Mouse (Mus musculus) thymus, postnatal 0 days (tissue): ENCODE results near the gene Celf5. TPM values are rescaled to one million over a fixed set of nuclear protein-coding genes. Genes with fewer than 3 reads are reported as not detected.
A peak's percentile ranks its signal among the peaks of the same experiment; 100 is the strongest.

Experiments used
- DNase-seq: peaks from one replicate; pipeline ENCODE4 v3.0.0-alpha.2; 2015; ENCODE audit warnings: low spot score
- polyA plus RNA-seq: library from polyadenylated mRNA; unstranded; fragments of >200 nt; fragmentation: Nextera tagmentation; extraction: Ambion mirVana; gene quantifications from 2 replicates; pipeline ENCODE4 v1.2.1, GENCODE M21; 2015

The Celf5 gene
- polyA plus RNA-seq, 1 experiment from 2014 or later = 0.25 TPM

GRCm38 (mm10) chr10:81481605-81482532 lies 640 bp downstream of the Celf5 start:
- DNase-seq = no peak

- no peak for DNase-seq
Observed at GRCm38 (mm10) chr10:81474461-81474860, 8.0 kb downstream of the Celf5 start.

- DNase-seq = peak; percentile 75
Observed at GRCm38 (mm10) chr10:81473003-81473451, 9.5 kb downstream of the Celf5 start.

GRCm38 (mm10) chr10:81472403-81473002 lies 10.0 kb downstream of the Celf5 start:
- DNase-seq = no peak

GRCm38 (mm10) chr10:81470454-81470853 lies 12.1 kb downstream of the Celf5 start:
- peak; percentile 28 for DNase-seq

GRCm38 (mm10) chr10:81469253-81469652 lies 13.3 kb downstream of the Celf5 start:
- no peak for DNase-seq

- no peak for DNase-seq
Observed at GRCm38 (mm10) chr10:81467670-81468235, 14.8 kb downstream of the Celf5 start.

GRCm38 (mm10) chr10:81466881-81467280 lies 15.6 kb downstream of the Celf5 start:
- DNase-seq = no peak

GRCm38 (mm10) chr10:81466066-81466465 lies 16.4 kb downstream of the Celf5 start:
- no peak for DNase-seq

GRCm38 (mm10) chr10:81465265-81465645 lies 17.3 kb downstream of the Celf5 start:
- DNase-seq = no peak

- DNase-seq = peak; percentile 35
Observed at GRCm38 (mm10) chr10:81464405-81465264, 17.9 kb downstream of the Celf5 start.

GRCm38 (mm10) chr10:81463531-81463930 lies 19.0 kb downstream of the Celf5 start:
- DNase-seq = no peak

- DNase-seq = no peak
Observed at GRCm38 (mm10) chr10:81462917-81463316, 19.6 kb downstream of the Celf5 start.

GRCm38 (mm10) chr10:81462415-81462804 lies 20.1 kb downstream of the Celf5 start:
- no peak for DNase-seq

GRCm38 (mm10) chr10:81461673-81462414 lies 20.7 kb downstream of the Celf5 start:
- no peak for DNase-seq

GRCm38 (mm10) chr10:81460951-81461350 lies 21.6 kb downstream of the Celf5 start:
- DNase-seq = no peak

GRCm38 (mm10) chr10:81460471-81460870 lies 22.0 kb downstream of the Celf5 start:
- no peak for DNase-seq

- no peak for DNase-seq
Observed at GRCm38 (mm10) chr10:81459399-81459798, 23.1 kb downstream of the Celf5 start.

- DNase-seq = no peak
Observed at GRCm38 (mm10) chr10:81458267-81458666, 24.2 kb downstream of the Celf5 start.

GRCm38 (mm10) chr10:81457624-81458023 lies 24.9 kb downstream of the Celf5 start:
- DNase-seq = no peak
